Mouse (Mus musculus): ENCODE measurements at regions not wholly inside any gene's neighbourhood (a gene's known extent, or its start where the extent isn't known, plus 50 kb on each side); places are given as distances from the start of the nearest gene placed in this dataset.

DNA sequence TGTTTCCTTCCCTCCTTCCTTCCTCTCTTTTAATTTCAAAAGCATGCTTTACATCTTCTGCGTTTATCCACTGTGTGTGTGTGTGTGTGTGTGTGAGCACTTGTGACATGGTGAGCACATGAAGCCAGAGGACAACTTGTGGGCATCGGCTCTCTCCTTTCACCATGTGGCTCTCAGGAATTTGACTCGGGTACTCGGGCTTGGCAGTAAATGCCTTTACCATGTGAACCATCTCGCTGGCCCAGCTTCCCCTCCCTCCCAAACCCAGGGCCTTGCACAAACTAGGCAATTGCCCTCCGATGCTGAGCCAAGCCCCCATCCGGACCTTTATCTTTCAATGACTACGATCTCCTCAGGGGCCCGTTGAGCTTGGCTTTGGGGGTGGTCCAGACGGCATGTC lies 99.1 kb downstream of the Vegfa start:
- intact Hi-C loops (cut with DNase I), result no loop called here
- no peak for DNase-seq (ENCODE audit: low spot score)

DNA sequence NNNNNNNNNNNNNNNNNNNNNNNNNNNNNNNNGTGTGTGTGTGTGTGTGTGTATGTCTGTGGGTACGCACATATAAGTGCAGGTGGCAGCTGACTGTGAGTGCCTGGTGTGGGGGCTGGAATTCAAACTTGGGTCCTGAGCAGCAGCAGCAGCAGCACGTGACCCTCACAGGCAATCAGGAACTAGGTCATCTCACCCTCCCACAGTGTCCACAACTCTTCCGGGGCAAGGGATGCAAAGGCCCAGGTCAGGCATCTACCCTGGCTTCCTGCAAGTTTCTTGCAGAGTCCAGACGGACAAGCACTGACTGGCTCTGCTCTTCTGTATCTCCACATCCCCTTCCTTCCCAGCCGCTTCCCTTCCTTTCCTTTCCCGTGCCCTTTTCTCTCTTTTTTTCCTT lies 99.6 kb downstream of the Vegfa start:
- intact Hi-C loops (cut with DNase I), result no loop called here
- DNase-seq (ENCODE audit: low spot score), result no peak

DNA sequence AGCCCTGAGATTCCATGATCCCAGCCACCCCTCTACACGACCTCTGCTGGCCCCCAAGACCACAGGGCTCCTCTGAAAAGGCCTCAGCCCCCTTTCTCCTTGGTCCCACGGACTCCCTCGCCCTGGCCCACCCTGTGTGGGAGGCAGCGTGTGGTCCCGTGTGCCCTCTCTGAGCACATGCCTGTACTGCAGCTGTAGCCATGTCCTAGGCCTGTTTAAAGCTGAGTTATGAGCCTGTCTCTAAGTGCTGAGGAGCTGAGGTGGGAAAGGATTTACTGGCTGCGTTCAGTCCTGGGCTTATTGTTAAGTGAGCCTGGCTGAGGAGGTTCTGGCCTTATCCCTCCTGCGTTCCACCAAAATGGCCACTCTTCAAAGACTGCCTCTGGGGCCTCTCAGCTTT lies 102.6 kb downstream of the Vegfa start:
- intact Hi-C loops (cut with DNase I), result no loop called here

DNA sequence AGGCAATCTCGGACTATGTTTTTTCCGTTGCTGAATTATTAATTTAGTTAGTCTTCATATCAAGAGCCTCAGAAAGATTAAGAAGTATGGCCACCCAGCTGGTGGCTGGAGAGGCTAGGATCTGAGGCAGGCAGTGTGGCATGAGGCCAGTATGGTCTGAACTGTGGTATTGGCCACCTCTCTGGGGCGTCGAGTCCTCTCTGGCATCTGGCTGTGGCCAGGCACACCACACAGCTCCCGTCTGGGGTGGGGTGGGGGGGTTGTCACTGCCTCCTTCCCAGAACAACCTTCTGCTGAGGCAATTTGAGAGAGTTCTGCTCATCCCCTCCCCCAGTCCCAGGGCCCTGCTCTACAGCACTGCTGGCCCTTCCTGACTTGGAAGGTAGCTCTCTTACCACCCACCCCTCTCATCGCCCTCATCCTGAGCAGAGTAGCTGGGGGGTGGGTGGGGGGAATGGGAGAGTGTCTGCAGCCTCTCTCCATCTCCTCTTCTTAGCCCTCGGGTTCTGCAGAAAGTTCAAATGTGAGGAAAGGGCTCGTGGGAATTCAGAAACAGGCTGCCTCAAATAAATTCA lies 103.2 kb downstream of the Vegfa start:
- intact Hi-C loops (cut with DNase I), result no loop called here
- no peak for DNase-seq (ENCODE audit: low spot score)

More for the DNA sequence above, 102.6 kb downstream of the Vegfa start:
- no peak for DNase-seq (ENCODE audit: low spot score)

DNA sequence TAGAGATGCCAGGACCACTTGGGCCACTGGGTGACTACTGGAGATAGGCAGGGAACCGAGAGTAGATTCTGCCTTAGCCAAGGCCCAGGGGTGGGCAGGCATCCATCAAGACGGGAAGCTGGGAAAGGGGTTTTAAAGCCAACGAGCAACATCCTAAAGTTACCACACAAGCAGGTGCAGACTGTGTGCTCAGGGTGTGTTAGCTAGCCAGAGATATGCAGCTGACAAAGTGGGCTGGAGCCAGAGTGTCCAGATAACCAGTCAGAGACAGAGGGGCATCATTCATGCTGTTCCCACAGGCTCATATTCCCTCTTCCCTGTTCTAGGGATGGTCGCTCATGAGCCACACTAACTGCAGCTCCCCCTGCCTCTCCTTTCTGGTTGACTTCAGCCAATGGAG lies 104.2 kb downstream of the Vegfa start:
- intact Hi-C loops (cut with DNase I), result no loop called here
- no peak for DNase-seq (ENCODE audit: low spot score)

DNA sequence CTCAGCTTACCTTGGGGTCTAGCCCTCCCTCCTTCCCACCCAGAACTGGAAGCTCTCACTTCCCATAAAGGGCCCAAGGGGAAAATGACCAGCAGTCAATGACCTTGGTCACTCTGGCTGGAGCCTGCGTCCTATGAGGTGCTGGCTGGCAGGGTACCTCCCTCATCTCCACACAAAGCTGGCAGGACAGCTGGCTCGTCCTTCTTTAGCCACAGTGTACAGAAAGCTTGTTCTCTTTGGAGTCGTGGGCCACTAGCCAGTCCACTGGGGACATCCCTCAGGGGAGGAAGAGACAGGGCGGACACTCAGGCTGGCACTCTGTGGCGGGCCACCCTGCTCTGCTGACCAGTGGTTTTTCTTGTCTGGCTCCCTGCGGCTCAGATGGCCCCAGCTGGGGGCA lies 106.3 kb downstream of the Vegfa start:
- DNase-seq (ENCODE audit: low spot score), result no peak
- intact Hi-C loops (cut with DNase I), result no loop called here

DNA sequence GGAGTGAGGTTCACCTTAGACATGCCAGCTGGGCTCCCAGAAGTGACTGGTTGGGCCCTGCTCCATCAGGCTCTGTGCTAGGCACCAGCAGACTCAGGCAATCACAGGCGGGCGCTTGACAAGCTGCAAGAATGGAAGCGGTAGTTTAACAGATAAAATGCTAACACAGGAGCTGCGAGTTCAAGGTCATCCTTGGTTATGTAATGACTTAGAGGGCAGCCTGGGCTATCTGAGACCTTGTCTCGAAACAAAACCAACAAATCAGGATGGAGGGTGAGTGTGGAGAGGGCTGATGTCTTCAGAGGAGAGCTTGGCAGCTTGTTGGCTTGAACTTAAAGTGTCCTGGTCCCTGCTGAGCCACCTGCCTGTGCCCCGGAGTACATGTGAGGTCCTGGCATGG lies 107.6 kb downstream of the Vegfa start:
- DNase-seq (ENCODE audit: low spot score), result no peak
- intact Hi-C loops (cut with DNase I), result no loop called here

DNA sequence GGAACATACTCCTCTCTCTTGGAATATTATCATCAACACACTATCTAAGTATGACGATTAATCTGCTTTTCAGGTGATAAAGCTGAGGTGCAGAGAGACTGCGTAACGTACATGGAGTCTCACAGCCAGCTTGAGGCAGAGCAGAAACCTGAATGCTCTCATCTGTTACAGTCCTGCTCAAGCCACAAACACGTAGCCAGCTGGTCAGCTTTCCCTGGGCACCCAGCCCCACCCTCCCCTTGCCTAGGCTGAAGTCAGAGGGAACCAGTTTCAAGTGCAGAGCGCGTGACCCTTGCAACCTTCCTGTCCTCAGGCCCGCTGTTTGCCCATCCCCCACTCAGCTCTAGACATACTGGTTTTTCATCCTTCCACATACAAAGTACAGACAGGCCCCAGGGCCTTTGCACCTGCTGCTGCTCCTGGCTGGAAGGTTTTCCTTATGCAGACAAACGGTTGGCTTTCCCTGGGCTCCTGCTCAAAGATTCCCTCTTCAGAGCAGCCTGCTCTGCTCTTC lies 108.9 kb downstream of the Vegfa start:
- intact Hi-C loops (cut with DNase I), result no loop called here
- DNase-seq (ENCODE audit: low spot score), result no peak

DNA sequence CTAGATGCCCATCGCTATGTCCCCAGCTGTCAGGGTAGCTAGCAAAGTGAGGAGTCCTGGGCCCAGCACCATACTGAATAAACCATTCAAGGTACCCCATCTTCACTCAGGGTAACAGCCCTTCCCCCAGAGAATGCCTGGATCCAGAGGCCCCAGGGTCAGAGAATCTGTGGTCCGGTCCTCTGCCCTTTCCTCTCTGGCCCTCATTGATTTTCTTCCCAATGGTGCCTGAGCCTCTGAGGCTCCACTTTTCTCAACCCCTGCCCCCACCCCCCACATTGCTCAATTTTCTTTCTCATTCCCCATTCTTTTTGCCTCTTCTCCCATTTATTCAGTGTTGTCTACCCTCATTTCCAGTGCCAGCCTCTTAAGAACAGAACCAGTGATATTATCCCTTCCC lies 114.5 kb downstream of the Vegfa start:
- intact Hi-C loops (cut with DNase I), result no loop called here
- no peak for DNase-seq (ENCODE audit: low spot score)

DNA sequence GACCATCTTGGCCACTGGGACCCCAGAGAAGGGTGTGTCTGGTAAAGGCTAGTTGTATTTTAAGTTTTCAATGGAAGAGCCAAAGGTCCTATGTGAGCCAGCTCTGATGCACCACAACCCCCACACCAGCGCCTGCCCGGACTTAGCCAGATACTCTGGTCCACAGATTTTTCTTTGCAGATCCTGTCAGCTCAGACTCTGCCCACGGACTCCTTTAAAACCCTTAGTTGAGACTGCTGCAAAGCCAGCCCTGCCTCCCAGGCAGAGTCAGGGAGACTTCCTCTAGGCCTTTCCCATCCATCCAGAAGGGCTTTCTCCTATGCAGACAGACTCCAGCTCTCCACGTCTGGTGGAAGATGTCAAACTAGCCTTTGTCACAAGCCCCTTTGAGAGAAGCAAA lies 115.2 kb downstream of the Vegfa start:
- no peak for DNase-seq (ENCODE audit: low spot score)

DNA sequence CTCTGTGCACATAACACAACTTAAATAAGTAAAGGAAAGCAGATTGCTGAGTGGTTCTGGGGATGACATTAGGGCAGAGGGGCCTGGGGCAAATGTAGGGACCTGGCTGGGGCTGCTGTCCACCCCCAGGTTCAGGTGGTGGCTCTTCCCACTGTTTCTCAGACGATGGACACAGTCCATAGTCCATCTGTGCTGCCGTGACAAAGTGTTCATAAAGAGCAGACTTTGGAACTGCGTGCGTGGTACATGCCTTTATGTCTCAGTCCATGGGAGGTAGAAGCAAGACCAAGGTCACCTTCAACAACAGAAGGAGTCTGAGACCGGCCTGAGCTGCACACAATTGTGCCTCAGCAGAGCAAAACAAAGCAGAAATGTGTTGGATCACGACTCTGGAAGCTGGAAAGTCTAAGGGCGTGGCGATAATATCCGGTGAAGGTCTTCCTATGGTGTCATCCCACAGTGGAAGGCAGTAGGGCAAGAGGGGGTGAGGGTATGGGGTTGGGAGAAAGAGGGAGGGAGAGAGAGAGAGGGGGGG lies 117.4 kb downstream of the Vegfa start:
- no peak for DNase-seq (ENCODE audit: low spot score)
- intact Hi-C loops (cut with DNase I), result no loop called here

More for the DNA sequence above, 115.2 kb downstream of the Vegfa start:
- intact Hi-C loops (cut with DNase I), result no loop called here

DNA sequence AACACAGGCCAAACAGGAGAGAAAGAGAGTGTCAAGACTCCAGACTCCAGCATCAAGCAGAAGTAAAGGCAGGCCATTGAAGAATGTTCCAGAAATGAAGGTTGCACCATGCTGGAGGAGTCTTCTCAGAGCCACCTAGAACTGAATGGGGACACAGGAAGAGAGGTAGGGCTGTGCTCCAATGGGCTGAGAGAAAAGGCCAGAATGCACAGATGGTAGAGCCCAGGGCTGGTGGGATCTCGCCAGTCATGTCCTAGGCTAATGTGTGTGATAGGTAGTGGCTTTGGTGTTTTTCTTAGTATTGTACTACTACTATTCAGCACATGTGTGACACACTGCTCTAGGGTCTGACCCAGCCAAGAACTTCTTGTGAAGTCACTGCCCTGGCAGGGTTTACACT lies 117.9 kb downstream of the Vegfa start:
- intact Hi-C loops (cut with DNase I), result no loop called here
- DNase-seq (ENCODE audit: low spot score), result no peak

DNA sequence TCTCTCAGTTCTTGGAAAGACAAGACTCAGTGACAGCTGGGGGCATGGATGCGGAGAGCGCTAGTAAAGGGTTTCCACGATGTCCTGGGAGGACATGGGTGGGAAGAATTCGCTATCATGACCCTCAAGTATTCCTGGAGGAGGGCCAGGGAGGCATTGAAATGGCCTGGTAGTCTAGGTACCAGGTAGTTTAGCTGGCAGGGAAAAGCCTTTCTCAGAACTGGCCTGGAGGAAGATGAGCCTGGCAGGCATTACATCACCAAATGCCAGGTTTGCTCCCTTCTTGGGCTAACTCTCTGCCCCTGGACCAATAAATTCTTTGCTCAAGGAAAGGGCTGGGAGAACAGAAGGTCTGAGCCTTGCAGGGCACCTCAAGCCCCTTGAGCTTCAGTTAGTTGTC lies 118.5 kb downstream of the Vegfa start:
- no peak for DNase-seq (ENCODE audit: low spot score)
- intact Hi-C loops (cut with DNase I), result no loop called here

DNA sequence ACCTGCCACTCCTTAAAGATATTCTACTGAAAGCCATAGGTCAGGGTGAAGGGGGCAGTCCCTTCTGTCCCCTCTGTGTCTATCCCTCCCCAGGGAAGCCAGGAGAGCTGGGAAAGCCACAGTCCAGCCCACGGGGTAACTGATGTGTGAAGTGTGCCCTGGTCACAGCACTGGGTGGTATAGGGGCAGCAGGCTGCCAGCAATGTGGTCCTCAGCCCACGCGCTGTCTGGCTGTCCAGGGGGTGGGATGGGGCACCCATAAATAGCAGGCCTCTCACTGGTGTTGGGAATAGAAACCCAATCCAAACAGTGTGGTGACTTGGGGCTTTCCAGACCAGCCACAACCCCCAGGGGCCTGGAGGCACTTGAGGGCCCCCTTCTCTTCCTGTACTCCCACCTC lies 120.0 kb downstream of the Vegfa start:
- intact Hi-C loops (cut with DNase I), result no loop called here
- DNase-seq (ENCODE audit: low spot score), result no peak

DNA sequence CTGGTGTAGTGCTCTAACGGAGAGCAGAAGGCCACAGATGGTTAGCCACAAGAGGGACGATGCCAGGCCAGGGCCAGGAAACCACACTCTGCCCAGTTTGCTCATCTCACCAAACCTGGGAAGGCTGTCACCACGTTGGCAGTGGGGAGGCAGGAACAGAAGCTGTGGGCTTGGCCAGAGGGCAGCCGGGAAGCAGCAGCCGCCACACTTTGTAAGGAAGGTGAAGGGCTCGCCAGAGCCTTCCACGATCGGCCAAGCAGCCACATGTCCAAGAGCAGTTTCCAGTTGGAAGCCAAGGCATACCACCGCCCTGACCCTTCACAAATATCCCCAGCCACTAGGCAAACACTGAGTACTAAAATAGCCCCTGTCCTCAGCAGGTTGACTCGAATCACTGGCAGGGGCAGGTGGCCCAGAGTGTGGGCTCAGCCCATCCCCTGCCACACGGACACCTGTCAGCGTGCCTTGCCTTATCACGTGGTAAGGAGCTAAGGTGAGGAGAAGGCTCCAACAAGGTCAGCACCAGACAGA lies 120.9 kb downstream of the Vegfa start:
- intact Hi-C loops (cut with DNase I), result no loop called here
- peak; percentile 26 for DNase-seq (ENCODE audit: low spot score)

DNA sequence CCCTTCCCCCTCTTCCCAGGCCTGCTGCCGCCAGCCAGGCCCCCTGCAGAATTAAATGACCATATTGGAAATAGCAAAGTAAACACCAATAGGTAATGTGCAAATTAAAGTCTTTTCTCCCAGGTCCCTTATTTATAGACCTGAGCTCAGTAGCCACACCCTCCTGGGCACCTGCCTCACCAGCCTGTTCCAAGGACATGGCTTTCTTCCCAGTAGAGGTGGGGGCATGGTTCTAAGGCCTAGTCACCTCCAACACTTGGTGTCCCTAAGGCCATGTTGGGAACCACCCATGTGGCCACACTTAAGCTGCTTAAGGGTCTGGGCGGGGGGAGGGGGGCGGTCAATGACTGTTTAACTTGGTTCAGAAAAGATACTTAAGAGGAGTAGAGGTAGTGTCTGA lies 121.9 kb downstream of the Vegfa start:
- DNase-seq (ENCODE audit: low spot score), result no peak
- intact Hi-C loops (cut with DNase I), result no loop called here

DNA sequence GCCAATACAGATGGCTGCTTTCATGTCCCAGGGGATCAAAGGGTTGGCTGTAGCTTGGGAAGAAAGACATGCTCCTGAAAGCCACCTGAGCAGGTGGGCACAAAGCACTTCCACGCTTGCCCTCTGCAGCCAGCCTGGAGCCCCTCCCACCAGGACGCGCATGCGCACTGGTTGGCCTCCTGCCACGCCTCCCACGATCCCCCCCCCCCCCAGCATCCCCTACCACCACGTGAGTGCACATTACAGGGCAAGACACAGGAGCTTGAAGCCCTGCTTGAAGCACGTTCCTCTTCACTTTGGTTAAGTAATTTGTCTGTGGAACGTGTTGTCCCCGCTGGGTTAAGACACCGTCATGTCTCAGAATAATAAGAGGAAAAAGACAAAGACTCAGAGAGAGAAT lies 124.6 kb downstream of the Vegfa start:
- intact Hi-C loops (cut with DNase I), result loop anchor here (5.0 kb wide), 1 partner anchor 105 kb away; no protein-coding TSS in a partner anchor
- no peak for DNase-seq (ENCODE audit: low spot score)

DNA sequence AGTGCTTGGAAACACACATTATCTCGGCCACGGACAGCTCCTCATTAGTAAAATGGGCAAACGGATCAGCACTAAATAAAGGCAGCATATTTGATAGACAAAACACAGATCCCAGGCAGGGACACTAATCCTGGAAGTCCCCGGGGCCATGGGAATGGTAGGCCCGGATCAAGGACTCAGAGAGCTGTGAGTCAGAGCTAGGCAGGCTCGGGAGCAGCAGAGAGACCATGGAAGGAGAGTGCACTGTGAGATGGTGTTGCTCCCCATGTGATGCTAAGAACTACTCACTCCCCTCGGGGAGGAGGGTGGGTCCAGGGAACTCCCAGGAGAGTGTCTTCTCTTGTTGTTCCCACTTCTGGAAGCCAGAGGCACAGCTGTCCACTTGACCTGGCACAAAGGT lies 126.6 kb downstream of the Vegfa start:
- no peak for DNase-seq (ENCODE audit: low spot score)
- intact Hi-C loops (cut with DNase I), result loop anchor here (5.0 kb wide), 1 partner anchor 107 kb away; no protein-coding TSS in a partner anchor

DNA sequence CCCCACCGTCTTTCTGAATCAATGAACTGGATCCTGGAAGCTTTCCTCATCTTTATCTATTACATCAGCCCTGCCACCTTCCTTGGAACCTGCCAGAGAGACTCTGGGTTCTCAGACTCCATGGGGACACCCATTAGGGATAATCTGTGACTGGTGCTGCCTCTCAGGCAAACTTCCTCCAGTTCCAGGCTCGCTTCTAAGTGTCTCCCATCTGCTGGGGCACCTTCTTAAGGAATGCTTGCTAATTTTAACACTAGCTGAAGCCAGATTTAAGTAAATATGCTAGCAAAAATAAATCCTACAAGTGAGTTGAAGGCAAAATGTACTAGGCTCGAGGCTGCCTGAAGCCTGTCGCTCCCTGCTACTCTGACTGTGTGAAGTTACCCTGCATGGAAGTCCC lies 127.9 kb downstream of the Vegfa start:
- intact Hi-C loops (cut with DNase I), result no loop called here
- DNase-seq (ENCODE audit: low spot score), result no peak

DNA sequence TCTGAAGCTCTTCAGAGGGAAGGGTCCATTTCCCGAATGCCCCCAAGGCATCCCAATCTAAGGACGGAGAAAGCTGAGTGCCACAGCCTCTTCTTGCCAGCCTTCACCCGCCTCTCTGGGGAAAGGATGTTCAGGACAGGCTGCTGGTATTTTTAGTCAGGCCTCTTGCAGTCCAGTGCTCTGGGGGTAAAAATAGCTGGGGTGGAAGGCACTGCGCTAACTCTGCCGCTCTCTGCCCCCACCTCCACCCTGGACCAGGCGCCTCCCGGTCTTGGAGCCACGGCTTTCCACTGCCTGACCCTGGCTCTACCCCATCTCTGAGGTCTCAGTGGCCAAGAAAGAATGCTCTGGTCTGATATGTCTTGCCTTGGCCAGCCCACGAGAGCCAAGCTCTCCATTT lies 128.9 kb downstream of the Vegfa start:
- intact Hi-C loops (cut with DNase I), result no loop called here
- DNase-seq (ENCODE audit: low spot score), result no peak

DNA sequence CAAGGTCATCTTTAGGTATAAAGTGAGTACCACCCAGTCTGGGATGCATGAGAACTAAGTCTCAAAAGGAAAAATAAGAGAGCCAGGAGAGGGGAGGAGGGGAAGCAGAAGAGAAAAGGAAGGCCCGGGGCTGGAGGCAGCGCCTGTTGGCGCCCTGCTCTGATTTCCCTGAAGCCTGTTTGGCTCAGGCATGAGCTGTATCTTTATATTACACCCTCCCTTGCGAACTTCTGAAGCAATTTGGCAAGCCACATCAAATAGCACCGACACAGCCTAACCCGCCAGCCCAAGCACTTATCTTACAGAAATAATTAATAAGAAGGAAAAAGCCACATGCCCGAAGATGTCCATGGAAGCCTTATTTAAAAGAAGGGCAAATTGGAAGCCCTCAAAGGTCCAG lies 129.5 kb downstream of the Vegfa start:
- no peak for DNase-seq (ENCODE audit: low spot score)
- intact Hi-C loops (cut with DNase I), result no loop called here

DNA sequence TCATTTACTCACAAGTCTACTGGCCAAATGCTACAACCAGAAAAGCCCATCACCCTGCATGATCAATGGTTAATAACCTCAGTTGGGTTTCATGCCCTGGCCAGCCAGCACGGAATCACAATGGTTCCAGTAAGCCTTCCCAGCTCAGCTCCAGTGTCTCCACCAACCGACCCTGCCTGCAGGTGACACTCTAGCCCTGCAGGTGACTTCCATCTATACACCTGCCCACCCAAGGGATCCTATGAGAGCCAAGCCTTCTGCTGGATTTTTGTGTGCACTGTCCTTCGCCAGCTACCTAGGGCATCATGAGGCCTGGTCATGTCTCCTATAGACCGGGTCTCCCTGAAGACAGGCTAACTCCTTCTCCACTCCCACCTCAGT lies 135.3 kb downstream of the Vegfa start:
- DNase-seq (ENCODE audit: low spot score), result no peak
- intact Hi-C loops (cut with DNase I), result no loop called here
